Mouse (Mus musculus) heart, postnatal 36 days (tissue): Measurements from ENCODE around the gene Prkag2. TPM values are rescaled to one million over a fixed set of nuclear protein-coding genes. Genes with fewer than 3 reads are reported as not detected.

ENCODE experiments used
- DNase-seq, 2 experiments: peaks; one replicate each; pipeline ENCODE4 v3.0.0; 2021 to 2022
- intact Hi-C: fragments of 180-260 bp; cut with DNase I; formaldehyde crosslinking; loops from one replicate; pipeline ENCODE4 v1.15.1; 2025
- total RNA-seq, 2 experiments: library from RNA; stranded (reverse); gene quantifications; 2 replicates each; pipeline ENCODE4 v1.2.3; 2021

The Prkag2 gene
- total RNA-seq, 2 experiments from 2014 or later = 27.1 to 28.9 TPM

- DNase-seq = no peak
- intact Hi-C loops = no loop called here
Observed at GRCm38 (mm10) chr5:25055288-25055687, 45.2 kb downstream of the Prkag2 start.

GRCm38 (mm10) chr5:25053971-25054658 lies 46.3 kb downstream of the Prkag2 start:
- intact Hi-C loops = no loop called here
- DNase-seq = no peak

- intact Hi-C loops = no loop called here
- DNase-seq = no peak
Observed at GRCm38 (mm10) chr5:25050827-25051226, 49.6 kb downstream of the Prkag2 start.

GRCm38 (mm10) chr5:25047670-25048069 lies 52.8 kb downstream of the Prkag2 start:
- intact Hi-C loops = no loop called here
- DNase-seq = no peak

- intact Hi-C loops = no loop called here
Observed at GRCm38 (mm10) chr5:25046762-25047161, 53.7 kb downstream of the Prkag2 start.

GRCm38 (mm10) chr5:25044007-25044406 lies 56.4 kb downstream of the Prkag2 start:
- intact Hi-C loops = no loop called here
- DNase-seq = no peak

More at GRCm38 (mm10) chr5:25046762-25047161, 53.7 kb downstream of the Prkag2 start:
- DNase-seq = no peak

GRCm38 (mm10) chr5:25041947-25042346 lies 58.5 kb downstream of the Prkag2 start:
- intact Hi-C loops = no loop called here
- no peak for DNase-seq

- DNase-seq = peak; percentile 32 to 49
- intact Hi-C loops = no loop called here
Observed at GRCm38 (mm10) chr5:25041307-25041706, 59.1 kb downstream of the Prkag2 start.

GRCm38 (mm10) chr5:25040903-25041302 lies 59.5 kb downstream of the Prkag2 start:
- intact Hi-C loops = no loop called here
- no peak for DNase-seq

- DNase-seq = no peak
- intact Hi-C loops = no loop called here
Observed at GRCm38 (mm10) chr5:25038827-25039226, 61.6 kb downstream of the Prkag2 start.

GRCm38 (mm10) chr5:25035391-25035790 lies 65.1 kb downstream of the Prkag2 start:
- intact Hi-C loops = no loop called here
- no peak for DNase-seq

GRCm38 (mm10) chr5:25031456-25031856 lies 69.0 kb downstream of the Prkag2 start:
- DNase-seq = no peak
- intact Hi-C loops = no loop called here

GRCm38 (mm10) chr5:25031037-25031436 lies 69.4 kb downstream of the Prkag2 start:
- no peak for DNase-seq
- intact Hi-C loops = no loop called here

GRCm38 (mm10) chr5:25030276-25030681 lies 70.2 kb downstream of the Prkag2 start:
- DNase-seq = peak; percentile 19 to 34
- intact Hi-C loops = no loop called here

GRCm38 (mm10) chr5:25027673-25028072 lies 72.8 kb downstream of the Prkag2 start:
- no peak for DNase-seq
- intact Hi-C loops = no loop called here

GRCm38 (mm10) chr5:25025309-25026019 lies 75.0 kb downstream of the Prkag2 start:
- intact Hi-C loops = no loop called here
- DNase-seq = peak; percentile 66 to 68

GRCm38 (mm10) chr5:25022904-25023303 lies 77.5 kb downstream of the Prkag2 start:
- intact Hi-C loops = loop anchor here (5.0 kb wide), 2 partner anchors 59 to 139 kb away; no protein-coding TSS in a partner anchor
- peak; percentile 35 to 64 for DNase-seq

- intact Hi-C loops = no loop called here
- no peak for DNase-seq
Observed at GRCm38 (mm10) chr5:25019221-25019620, 81.2 kb downstream of the Prkag2 start.

- no peak for DNase-seq
- intact Hi-C loops = loop anchor here (5.0 kb wide), 1 partner anchor 230 kb away; no protein-coding TSS in a partner anchor
Observed at GRCm38 (mm10) chr5:25012134-25012533, 88.3 kb downstream of the Prkag2 start.

GRCm38 (mm10) chr5:25011019-25011485 lies 89.4 kb downstream of the Prkag2 start:
- intact Hi-C loops = loop anchor here (1.0 to 5.0 kb wide), 3 partner anchors 108 to 336 kb away; no protein-coding TSS in a partner anchor
- peak; percentile 82 to 85 for DNase-seq

- peak; percentile 90 to 92 for DNase-seq
- intact Hi-C loops = loop anchor here (5.0 kb wide), 1 partner anchor 228 kb away; no protein-coding TSS in a partner anchor
Observed at GRCm38 (mm10) chr5:25010438-25010892, 90.0 kb downstream of the Prkag2 start.
